Mouse (Mus musculus): ENCODE measurements around the gene Smg8. TPM values are rescaled to one million over a fixed set of nuclear protein-coding genes. Genes with fewer than 3 reads are reported as not detected.

The Smg8 gene
- polyA plus RNA-seq, 1 experiment from 2014 or later: 20.5 TPM

DNA sequence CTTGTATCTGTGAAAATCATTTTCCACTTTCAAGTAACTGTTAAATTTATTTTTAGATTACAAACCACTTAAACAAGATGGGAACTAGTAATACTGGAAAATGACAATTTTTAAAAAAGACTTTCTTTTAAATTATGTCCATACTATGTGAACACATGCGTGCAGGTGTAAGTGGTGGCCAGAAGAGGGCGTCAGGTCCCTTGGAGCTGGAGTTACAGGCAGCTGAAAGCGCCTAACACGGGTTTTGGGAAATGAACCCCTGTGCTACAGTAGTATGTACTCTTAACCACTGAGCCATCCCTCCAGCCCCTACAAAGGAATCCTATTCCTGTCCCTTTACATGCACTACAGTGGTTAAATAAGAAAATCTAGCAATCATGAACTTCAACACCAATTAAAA lies 50.4 kb downstream of the Smg8 start:
- Histone ChIP-seq H3K27me3 (no peaks in the 10 kb centered on the region), H3K36me3 (ENCODE audit: poor library complexity, severe bottlenecking) (peaks cover 84% of the 10 kb centered on the region)

DNA sequence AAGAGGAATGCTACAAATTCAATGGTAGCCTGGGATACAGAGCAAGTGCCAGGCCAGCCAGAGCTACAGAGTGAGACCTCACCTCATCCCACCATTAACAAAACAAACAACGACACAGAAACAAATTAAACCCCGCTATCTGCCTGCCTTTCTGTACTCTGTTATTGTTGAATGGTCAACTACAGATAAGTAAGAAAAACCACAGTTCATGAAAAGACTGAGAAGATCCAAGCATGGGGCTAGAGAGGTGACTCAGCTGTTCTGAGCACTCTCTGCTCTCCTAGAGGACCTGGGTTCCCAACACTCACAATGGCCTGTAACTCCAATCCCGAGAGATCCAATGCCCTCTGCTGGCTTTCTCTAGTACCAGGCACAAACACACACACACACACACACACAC lies 58.4 kb downstream of the Smg8 start:
- ATAC-seq: no peak
- peaks cover 11% of the 10 kb centered on the region for H3K36me3 ChIP-seq (ENCODE audit: poor library complexity, severe bottlenecking)

More for the DNA sequence above, 50.4 kb downstream of the Smg8 start:
- Histone ChIP-seq H3K9ac (no peak overlapping the region), H3K27ac (no peak overlapping the region), H3K4me3 (no peak overlapping the region), H3K9me3 (replicated peaks) (no peaks in the 10 kb centered on the region), H3K4me2 (no peak overlapping the region), H3K4me1 (no peaks in the 10 kb centered on the region)
- WGBS: 61% methylated on average over 4 of the region's 4 CpGs
- ATAC-seq: no peak

More for the DNA sequence above, 58.4 kb downstream of the Smg8 start:
- Histone ChIP-seq H3K4me2 (no peak overlapping the region), H3K4me1 (no peaks in the 10 kb centered on the region), H3K9me3 (replicated peaks) (no peaks in the 10 kb centered on the region), H3K27me3 (no peaks in the 10 kb centered on the region), H3K4me3 (no peak overlapping the region), H3K27ac (no peak overlapping the region), H3K9ac (no peak overlapping the region)
- WGBS: 86% methylated on average over 3 of the region's 3 CpGs

MicroRNAs within 50 kb of the gene (microRNA counts, 519-probe panel; counts per million panel counts)
- 6,011 counts per million, percentile 96 among the panel's probes with 10 or more counts for microRNA mmu-miR-301a

Small RNA genes lying within 50 kb of the gene (microRNA-seq; reads per million reads assigned to microRNA genes)
- gene Mir301: 3,406 reads per million, percentile 86 among the genes with 10 or more reads in this experiment

Other genes starting within 250 kb of the Smg8 start
- gene Ypel2, start 93.1 kb downstream of the Smg8 start, polyA plus RNA-seq (2015; fragmentation: Nextera tagmentation; extraction: Ambion mirVana): 7.4 and 7.7 TPM in 2 replicates
- gene Gdpd1, start 12.7 kb downstream of the Smg8 start, polyA plus RNA-seq (2015; fragmentation: Nextera tagmentation; extraction: Ambion mirVana): 158 and 161 TPM in 2 replicates
- gene Prr11, start 21.9 kb upstream of the Smg8 start, polyA plus RNA-seq (2015; fragmentation: Nextera tagmentation; extraction: Ambion mirVana): 7.9 and 8.3 TPM in 2 replicates
- 105 and 110 TPM in 2 replicates for gene Ska2, start 22.5 kb upstream of the Smg8 start, polyA plus RNA-seq (2015; fragmentation: Nextera tagmentation; extraction: Ambion mirVana)
- gene Trim37, start 40.3 kb upstream of the Smg8 start, polyA plus RNA-seq (2015; fragmentation: Nextera tagmentation; extraction: Ambion mirVana): 82.2 and 87.3 TPM in 2 replicates